Mouse (Mus musculus) kidney, embryonic 16.5 days (tissue): ENCODE results near the gene Mrps34. TPM values are rescaled to one million over a fixed set of nuclear protein-coding genes. Genes with fewer than 3 reads are reported as not detected.

Experiments used
- ATAC-seq: fragments of 200-750 bp; cut with Nextera tagmentation; 2 replicates; pipeline ENCODE4 v1.8.0; 2017; ENCODE audit warnings: moderate TSS enrichment; ENCODE audit not compliant: low FRiP score, low TSS enrichment
- H3K27ac ChIP-seq: fragments of 300-500 bp; sonication (generic); 2 replicates; pipeline ENCODE4 v1.5.1; 2014; ENCODE audit warnings: low read length
- H3K27me3 ChIP-seq: fragments of 300-500 bp; sonication (generic); 2 replicates; pipeline ENCODE4 v1.6.1; 2014; ENCODE audit warnings: low read length, control low read depth, mixed read lengths; ENCODE audit not compliant: insufficient read depth
- H3K36me3 ChIP-seq: fragments of 300-500 bp; sonication (generic); 2 replicates; pipeline ENCODE4 v1.6.1; 2014; ENCODE audit warnings: low read length, control low read depth, mixed read lengths; ENCODE audit not compliant: insufficient read depth
- H3K4me1 ChIP-seq: fragments of 300-500 bp; sonication (generic); 2 replicates; pipeline ENCODE4 v1.6.1; 2014; ENCODE audit warnings: low read length, control low read depth, mixed read lengths; ENCODE audit not compliant: insufficient read depth
- H3K4me2 ChIP-seq: fragments of 300-500 bp; sonication (generic); replicated peaks from 2 replicates; pipeline ENCODE4 v1.6.1; 2014; ENCODE audit warnings: low read depth, low read length
- H3K4me3 ChIP-seq: fragments of 300-500 bp; sonication (generic); 2 replicates; pipeline ENCODE4 v1.5.1; 2014; ENCODE audit warnings: mild to moderate bottlenecking, low read length
- H3K9ac ChIP-seq: fragments of 300-500 bp; sonication (generic); replicated peaks from 2 replicates; pipeline ENCODE4 v1.6.1; 2014; ENCODE audit warnings: low read length
- H3K9me3 ChIP-seq: fragments of 300-500 bp; sonication (generic); 2 replicates; pipeline ENCODE4 v1.6.1; 2016; ENCODE audit warnings: low read length, control low read depth
- WGBS: fragments of 180-500 bp; shearing (Covaris S2); extraction: QIAGEN DNeasy Blood & Tissue Kit; methylation state at CpG from one replicate; pipeline ENCODE4 v1.1.7; 2014; 5-methylcytosine and 5-hydroxymethylcytosine counted together
- polyA plus RNA-seq: library from polyadenylated mRNA; unstranded; fragments of >200 nt; fragmentation: Nextera tagmentation; extraction: Ambion mirVana; gene quantifications from 2 replicates; pipeline ENCODE4 v1.2.1, GENCODE M21; 2015

Gene Mrps34
- polyA plus RNA-seq, 1 experiment from 2014 or later, result 102 TPM

DNA sequence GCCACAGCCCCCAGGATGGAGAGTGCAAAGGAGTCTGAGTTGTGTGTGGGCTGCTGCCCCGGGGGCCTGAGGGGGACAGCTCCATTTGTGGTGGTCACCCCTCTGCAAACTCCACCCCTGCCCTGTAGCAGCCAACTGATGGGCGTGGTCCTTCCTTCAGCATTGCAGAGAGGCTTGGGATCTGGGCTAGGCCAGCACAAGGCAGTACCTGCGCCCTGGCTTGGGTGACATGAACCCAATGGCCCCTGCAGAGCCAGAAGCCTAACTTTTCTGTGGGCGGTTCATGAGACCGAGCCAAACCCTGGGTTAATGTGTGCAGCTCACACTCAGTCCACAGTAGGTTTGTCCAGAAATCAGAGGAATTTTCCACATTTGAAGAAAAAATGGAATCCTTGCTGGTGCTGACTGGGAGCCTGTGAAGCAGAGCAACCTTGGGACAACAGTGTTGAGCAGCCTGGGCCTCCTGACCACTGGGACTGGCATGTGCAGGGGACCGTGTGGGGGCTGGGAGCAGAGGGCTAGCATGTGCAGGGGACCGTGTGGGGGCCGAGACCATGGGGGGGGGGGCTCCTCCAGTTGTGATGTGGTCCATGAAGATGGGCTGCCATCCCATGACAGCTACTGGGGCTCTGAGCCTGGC is 37.0 kb upstream of the Mrps34 start:
- Histone ChIP-seq H3K4me2 (no peak overlapping the region), H3K9ac (no peak overlapping the region), H3K36me3 (peaks cover 28% of the 10 kb centered on the region), H3K27me3 (no peaks in the 10 kb centered on the region), H3K9me3 (no peaks in the 10 kb centered on the region), H3K27ac (no peak overlapping the region), H3K4me1 (no peaks in the 10 kb centered on the region), H3K4me3 (no peak overlapping the region)
- ATAC-seq, result no peak
- WGBS, result 85% methylated on average over 8 of the region's 8 CpGs

DNA sequence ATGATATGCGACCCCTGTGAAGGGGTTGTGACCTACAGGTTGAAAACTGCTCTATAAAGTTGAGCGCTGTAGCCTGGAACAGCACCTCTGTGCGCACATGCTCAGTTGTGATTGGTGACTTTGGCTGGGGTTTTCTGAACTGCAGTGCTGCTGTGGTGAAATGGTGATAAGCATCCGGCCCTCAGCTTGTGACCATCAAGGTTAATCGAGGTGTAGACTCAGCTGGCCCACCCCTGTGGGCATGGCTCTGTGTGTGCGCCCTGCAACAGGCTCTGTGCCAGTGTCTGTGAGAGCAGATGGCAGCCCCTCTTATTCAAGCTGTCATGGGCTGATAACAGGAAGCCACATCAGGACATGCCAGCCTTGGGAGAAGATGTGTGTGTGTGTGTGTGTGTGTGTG is 35.9 kb upstream of the Mrps34 start:
- H3K4me3 ChIP-seq, result no peak overlapping the region
- no peaks in the 10 kb centered on the region for H3K4me1 ChIP-seq

DNA sequence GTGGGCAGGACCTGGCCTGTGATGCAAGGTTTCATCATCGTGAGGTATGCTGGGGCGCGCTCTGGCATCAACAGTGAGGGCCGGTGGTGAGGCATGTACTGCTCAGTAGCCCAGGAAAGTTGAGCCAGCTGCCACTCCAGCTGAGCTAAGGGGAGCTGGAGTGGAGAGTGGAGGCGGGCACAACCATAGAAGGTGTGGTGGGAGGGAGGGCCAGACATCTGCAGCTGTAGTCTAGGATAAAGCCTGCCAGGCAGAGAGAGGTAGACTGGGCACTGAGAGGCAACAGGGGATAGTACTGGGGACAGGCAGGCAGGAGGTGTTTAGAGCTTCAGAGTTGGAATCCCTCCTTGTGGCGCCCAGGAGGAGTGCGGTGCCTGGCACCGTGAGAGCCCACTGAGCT is 34.8 kb upstream of the Mrps34 start:
- no peak overlapping the region for H3K9ac ChIP-seq
- H3K4me1 ChIP-seq, result no peaks in the 10 kb centered on the region
- H3K36me3 ChIP-seq, result peaks cover 29% of the 10 kb centered on the region
- no peak overlapping the region for H3K4me2 ChIP-seq
- WGBS, result 93% methylated on average over 8 of the region's 8 CpGs
- ATAC-seq, result no peak
- H3K27me3 ChIP-seq, result no peaks in the 10 kb centered on the region
- no peak overlapping the region for H3K27ac ChIP-seq
- H3K9me3 ChIP-seq, result no peaks in the 10 kb centered on the region
- no peak overlapping the region for H3K4me3 ChIP-seq

More for the DNA sequence above, 35.9 kb upstream of the Mrps34 start:
- Histone ChIP-seq H3K9ac (no peak overlapping the region), H3K27ac (no peak overlapping the region), H3K27me3 (no peaks in the 10 kb centered on the region), H3K4me2 (no peak overlapping the region), H3K9me3 (no peaks in the 10 kb centered on the region), H3K36me3 (peaks cover 28% of the 10 kb centered on the region)
- ATAC-seq, result no peak
- WGBS, result 88% methylated on average over 6 of the region's 6 CpGs

DNA sequence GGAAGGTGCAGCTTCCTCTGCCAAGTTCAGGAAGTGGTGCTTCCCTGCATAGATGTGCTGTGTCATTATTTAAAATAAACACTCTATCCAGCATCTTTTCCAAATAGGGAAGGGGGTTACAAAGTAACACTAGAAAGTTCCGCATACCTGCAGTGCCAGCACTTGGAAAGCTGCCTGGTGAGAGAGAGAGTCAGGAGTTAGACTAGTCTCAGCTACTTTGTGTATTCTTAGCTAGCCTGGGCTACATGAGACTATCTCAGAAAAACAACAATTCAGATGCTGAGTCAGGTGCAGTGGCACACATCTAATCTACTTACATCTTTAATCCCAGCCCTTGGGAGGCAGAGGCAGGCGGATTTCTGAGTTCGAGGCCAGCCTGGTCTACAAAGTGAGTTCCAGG is 33.1 kb upstream of the Mrps34 start:
- no peak for ATAC-seq
- H3K4me2 ChIP-seq, result no peak overlapping the region
- H3K9me3 ChIP-seq, result no peaks in the 10 kb centered on the region
- no peak overlapping the region for H3K9ac ChIP-seq
- H3K27ac ChIP-seq, result no peak overlapping the region
- H3K4me3 ChIP-seq, result no peak overlapping the region
- peaks cover 22% of the 10 kb centered on the region for H3K36me3 ChIP-seq
- no peaks in the 10 kb centered on the region for H3K27me3 ChIP-seq
- WGBS, result 89% methylated on average over 3 of the region's 3 CpGs
- no peaks in the 10 kb centered on the region for H3K4me1 ChIP-seq

DNA sequence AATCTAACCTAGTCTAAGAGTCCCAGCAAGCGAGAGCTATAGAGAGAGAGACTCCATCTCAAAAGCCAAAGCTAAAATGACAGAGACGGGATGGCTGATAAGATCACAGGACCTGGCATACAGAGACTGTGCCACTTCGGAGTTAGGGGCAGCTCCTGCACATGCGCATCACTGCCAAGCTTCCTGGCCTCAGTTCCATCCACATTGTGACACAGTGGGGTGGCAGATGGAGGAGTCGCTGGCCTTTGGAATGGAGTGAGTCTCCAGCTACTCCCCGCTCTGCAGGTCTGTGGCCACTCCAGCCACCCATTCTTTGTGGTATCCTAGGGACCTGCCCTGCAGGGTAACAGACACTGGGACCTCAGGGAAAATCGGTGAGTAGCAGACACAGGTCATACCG is 29.1 kb upstream of the Mrps34 start, which contains the start of gene Igfals:
Gene Igfals (plus strand): TSS at position 222 of the 400 bp plus-strand sequence.
- H3K27ac ChIP-seq, result no peak within 1 kb of the TSS
- H3K9me3 ChIP-seq, result no peaks in the 10 kb centered on the region
- WGBS, result 92% methylated on average over 8 of the region's 8 CpGs

DNA sequence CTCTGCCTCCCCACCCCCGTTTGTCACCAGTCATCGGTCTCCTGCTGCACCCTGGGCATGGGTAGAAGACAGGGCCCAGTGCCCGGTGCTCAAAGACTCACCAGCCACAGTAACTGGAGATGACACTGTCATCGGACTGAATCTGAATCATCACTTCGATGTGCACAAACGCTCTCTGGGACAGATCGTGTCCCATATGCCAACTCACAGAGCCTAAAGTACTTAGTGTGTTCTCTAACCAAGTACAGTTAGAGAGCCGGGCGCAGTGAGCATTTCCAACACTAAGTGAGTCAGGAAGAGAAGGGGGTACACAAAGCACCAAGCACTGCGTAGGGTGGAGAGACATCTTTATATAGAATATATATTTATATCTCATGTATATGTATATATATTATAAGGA is 27.0 kb upstream of the Mrps34 start:
- ATAC-seq, result no peak
- 92% methylated on average over 10 of the region's 10 CpGs for WGBS
- peaks cover 7% of the 10 kb centered on the region; the same call in 1 of the 2 replicates for H3K36me3 ChIP-seq
- no peaks in the 10 kb centered on the region for H3K9me3 ChIP-seq
- H3K4me1 ChIP-seq, result no peaks in the 10 kb centered on the region
- H3K27ac ChIP-seq, result no peak overlapping the region
- H3K4me2 ChIP-seq, result no peak overlapping the region
- H3K4me3 ChIP-seq, result no peak overlapping the region
- no peaks in the 10 kb centered on the region for H3K27me3 ChIP-seq
- H3K9ac ChIP-seq, result no peak overlapping the region

More for the DNA sequence above, 29.1 kb upstream of the Mrps34 start, which contains the start of gene Igfals:
- Histone ChIP-seq H3K9ac (no peak within 1 kb of the TSS), H3K4me2 (no peak within 1 kb of the TSS), H3K27me3 (no peaks in the 10 kb centered on the region), H3K36me3 (peaks cover 17% of the 10 kb centered on the region), H3K4me1 (no peaks in the 10 kb centered on the region), H3K4me3 (no peak within 1 kb of the TSS)
- ATAC-seq, result no peak

DNA sequence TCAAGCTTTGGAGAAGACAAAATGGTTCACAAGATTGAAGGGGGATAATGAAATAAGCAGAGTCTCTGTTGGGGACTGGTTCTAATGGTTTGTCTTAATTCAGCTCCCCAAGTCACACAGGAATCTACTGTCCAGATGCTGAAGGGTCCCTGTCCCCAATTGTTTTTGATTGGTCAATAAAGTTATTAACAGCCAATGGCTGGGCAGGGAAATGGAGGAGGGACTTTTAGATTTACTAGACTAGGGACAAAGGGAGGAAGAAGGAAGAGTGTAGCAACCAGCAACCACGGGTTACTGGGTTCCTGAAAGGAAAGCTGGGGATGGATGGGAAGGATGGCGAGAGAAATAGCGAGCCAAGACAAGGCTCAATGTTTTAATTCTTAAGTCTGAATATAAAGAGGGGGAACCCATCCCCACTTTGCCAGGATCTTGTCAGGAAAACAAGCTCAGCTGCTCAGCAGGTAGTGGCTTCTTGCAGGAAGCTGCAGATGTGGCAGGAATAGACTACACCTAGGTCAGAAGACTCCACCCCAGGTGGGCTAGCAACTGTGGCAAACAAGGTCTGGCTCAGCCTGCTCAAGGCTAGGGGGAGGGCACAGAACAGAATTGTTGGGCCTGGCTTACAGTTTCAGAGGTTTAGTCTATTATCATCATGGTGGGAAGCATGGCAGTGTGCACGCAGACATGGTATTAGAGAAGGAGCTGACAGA is 21.1 kb upstream of the Mrps34 start:
- no peaks in the 10 kb centered on the region for H3K4me1 ChIP-seq
- no peak for ATAC-seq
- 50% methylated on average over 4 of the region's 4 CpGs for WGBS
- no peaks in the 10 kb centered on the region for H3K27me3 ChIP-seq
- H3K4me2 ChIP-seq, result no peak overlapping the region
- no peaks in the 10 kb centered on the region for H3K9me3 ChIP-seq
- H3K4me3 ChIP-seq, result no peak overlapping the region
- H3K9ac ChIP-seq, result no peak overlapping the region
- no peaks in the 10 kb centered on the region for H3K36me3 ChIP-seq
- no peak overlapping the region for H3K27ac ChIP-seq

DNA sequence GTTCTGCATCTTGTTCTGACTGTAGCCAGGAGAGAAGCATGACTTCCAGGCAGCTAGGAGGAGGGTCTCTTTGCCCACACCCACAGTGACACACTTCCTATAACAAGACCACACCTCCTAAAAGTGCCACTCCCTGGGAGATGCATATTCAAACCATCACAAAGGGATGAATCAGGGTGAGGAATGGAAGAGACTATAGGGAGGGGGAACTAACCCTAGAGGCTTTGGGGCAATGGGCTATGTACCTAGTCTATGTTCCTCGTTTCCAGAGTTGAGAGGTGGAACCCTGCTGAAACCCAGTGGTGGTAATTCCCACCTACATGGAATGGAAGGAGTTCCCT is 20.5 kb upstream of the Mrps34 start:
- Histone ChIP-seq H3K4me3 (no peak overlapping the region), H3K4me2 (no peak overlapping the region), H3K27ac (no peak overlapping the region), H3K9ac (no peak overlapping the region), H3K4me1 (no peaks in the 10 kb centered on the region), H3K27me3 (no peaks in the 10 kb centered on the region), H3K9me3 (no peaks in the 10 kb centered on the region), H3K36me3 (no peaks in the 10 kb centered on the region)
- ATAC-seq, result no peak
- WGBS, result 52% methylated on average over 1 of the region's 1 CpGs

DNA sequence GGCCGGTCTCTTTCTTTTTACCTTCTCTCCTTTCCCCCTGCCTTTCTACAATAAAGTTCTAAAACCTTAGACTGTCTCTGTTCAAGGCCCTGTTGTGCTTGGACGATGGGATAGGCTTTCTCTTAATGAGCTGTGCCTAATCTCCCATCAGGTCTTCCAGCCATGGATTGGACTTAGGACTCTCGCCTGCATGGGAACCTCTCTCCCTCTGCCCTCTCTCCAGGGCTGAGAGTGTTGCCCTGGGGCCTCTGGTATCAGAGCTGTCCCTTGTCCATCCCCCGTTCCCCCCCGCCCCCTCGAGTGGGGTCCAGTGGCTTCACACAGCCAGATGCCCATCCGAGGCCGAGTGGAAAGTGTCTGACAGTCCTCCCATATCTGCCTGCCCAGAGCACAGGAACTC is 19.9 kb upstream of the Mrps34 start:
- no peak overlapping the region for H3K4me2 ChIP-seq
- no peaks in the 10 kb centered on the region for H3K9me3 ChIP-seq
- no peak overlapping the region for H3K4me3 ChIP-seq
- no peak overlapping the region for H3K27ac ChIP-seq
- 78% methylated on average over 8 of the region's 8 CpGs for WGBS
- no peak for ATAC-seq
- H3K4me1 ChIP-seq, result no peaks in the 10 kb centered on the region
- no peak overlapping the region for H3K9ac ChIP-seq
- no peaks in the 10 kb centered on the region for H3K36me3 ChIP-seq
- H3K27me3 ChIP-seq, result no peaks in the 10 kb centered on the region
